Mouse (Mus musculus) frontal cortex, postnatal 36 days (tissue): ENCODE results near the gene Fut7.
A peak's percentile ranks its signal among the peaks of the same experiment; 100 is the strongest.
"Not testable (repeated sequence)": the region's sequence is repeated elsewhere in the genome, so short reads cannot be mapped to it uniquely, and the experiment has no call there.

ENCODE experiments used
- DNase-seq, 2 experiments: peaks; one replicate each; pipeline ENCODE4 v3.0.0; 2022; ENCODE audit warnings: low spot score in 2 of 2

The Fut7 gene

DNA sequence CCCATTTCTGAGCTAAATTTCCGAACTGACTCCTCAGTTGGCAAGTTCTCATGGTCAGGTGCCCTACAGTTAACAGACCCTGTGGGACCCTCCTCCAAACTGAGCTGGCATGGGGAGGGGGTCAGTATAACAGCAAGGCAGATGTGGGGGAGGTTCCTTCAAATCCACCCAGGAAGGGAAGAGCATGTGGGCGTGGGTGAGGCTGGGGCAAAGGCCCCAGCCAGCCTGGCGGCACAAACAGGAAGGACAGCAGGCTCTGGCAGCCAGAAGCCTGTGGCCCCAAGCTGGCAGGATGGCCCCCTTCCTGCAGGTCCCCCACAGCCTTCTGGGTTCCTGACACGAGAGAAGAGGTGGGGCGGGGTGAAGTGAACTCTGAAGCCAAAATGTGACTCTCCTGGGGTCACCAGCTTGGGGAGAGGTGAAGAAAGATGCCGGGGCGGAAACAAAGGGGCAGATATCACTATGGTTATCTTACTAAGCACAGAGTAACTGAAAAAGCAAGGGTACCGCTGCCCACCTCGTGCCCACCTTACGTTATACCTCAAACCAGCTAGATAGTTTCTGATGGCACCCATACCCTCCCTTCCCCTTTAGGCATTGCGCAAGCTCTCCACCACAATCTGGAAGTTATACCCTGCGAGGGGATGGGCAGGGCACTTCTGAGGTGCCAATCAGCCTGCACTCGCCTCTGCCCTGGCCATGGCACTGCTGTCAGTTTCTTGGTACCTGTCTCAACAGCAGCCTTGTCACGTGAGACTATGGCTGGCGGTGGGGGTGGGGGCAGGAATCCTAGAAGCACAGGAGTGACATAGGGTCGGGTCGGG, at the start of gene Fut7:
TSS of gene Fut7 (plus strand) at position 681 of the 824 bp plus-strand sequence.
- no peak for DNase-seq

DNA sequence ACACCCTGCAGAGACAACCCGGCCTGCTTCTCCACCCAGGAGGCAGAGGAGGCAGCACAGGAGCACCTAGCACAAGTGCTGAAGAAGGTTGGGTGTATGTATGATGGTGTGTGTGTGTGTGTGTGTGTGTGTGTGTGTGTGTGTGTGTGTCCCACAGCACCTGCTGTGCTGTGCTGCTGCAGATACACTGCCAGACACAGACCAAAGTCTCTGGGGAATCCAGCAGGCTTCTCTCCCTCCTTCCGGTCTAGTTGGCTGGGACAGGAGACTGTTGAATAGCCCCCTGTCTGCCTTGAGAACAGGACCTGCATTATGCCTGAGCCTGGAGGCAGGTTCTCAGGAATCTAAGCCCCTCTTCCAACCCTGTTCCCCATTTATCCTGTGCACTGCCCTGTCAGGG, 49.6 kb upstream of the Fut7 start:
- no peak for DNase-seq

DNA sequence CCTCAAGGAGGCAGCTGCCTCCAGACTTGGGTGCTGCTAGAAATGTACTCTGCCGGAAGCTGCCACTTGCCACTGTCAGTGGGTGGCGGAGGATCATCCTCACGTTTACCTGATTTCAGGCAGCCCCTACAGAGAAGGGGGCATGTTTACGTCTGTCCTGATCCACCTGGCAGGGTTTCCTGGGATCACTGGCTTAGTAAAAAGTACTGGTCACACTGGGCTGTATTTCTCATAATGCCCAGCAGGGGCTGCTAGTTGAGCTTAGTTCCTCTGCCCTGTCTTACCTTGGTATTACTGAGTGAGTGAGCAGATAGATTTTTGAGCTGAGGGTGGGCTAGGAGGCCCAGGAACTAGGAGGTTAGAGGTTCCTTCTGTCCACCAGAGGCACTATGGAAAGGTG, 46.5 kb upstream of the Fut7 start:
- peak in 1 of 2 experiments; percentile 71 for DNase-seq

DNA sequence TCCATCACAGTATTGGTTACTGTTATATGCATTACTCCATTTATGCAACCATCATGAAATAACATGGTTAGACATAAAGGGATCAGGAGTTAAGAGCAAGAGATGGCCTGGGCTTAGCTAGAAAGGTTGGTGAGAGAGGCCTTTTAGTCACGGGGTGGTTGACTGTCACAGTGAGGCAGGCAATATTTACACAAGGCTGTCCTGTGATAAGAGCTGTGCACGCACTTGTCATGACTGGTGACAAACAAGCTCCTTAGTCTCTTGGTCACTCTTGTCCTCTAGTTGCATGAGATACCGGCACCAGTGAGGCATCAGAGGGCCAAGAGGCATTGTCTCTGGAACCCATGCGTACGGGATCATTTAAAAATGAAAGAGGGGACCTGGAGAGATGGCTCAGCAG, 38.6 kb upstream of the Fut7 start:
- no peak for DNase-seq

- no peak for DNase-seq
These were observed 31.8 kb upstream of the Fut7 start for GRCm38 (mm10) chr2:25391266-25391665.

- DNase-seq, result peak in 1 of 2 experiments; percentile 43
These were observed 28.5 kb upstream of the Fut7 start for GRCm38 (mm10) chr2:25394281-25395221.

GRCm38 (mm10) chr2:25395721-25396596, 27.1 kb upstream of the Fut7 start, which contains the start of gene Entpd2:
Gene Entpd2, plus strand, starts transcription at chr2:25395874.
- DNase-seq, result no peak

DNA sequence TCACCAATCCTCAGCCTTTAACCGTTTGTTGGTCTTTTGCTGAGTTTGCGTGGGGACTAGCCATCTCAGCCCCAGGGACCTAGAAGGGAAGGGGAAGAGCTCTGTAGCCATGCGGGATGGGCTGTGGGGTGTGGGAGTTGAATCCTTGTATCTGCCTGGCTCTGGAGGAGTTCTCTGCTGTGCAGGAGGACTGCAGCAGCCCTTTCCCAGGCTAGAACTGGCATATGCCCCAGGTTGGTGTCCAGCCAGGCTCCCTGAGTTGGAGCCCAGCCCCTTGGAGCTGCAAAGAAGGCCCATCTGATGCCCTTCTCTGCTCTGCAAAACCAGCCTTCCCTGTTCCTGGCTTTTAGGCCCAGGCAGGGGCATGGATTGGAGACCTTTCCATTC, 26.5 kb upstream of the Fut7 start:
- DNase-seq, result no peak

- DNase-seq, result no peak
These were observed 26.1 kb upstream of the Fut7 start for GRCm38 (mm10) chr2:25397010-25397409.

DNA sequence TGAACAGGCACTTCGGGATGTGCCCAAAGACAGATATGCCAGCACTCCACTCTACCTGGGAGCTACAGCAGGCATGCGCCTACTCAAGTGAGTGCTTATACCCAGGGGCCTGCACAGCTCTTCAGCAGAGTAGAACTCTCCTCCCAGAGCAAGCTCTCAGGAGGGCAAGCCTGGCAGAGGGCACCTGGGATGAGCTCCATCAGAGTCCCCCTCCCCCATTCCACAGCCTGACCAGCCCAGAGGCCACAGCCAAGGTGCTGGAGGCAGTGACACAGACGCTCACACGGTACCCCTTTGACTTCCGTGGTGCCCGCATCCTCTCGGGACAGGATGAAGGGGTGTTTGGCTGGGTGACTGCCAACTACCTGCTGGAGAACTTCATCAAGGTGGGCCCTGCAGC, 25.0 kb upstream of the Fut7 start:
- DNase-seq, result no peak

- no peak for DNase-seq
These were observed 24.0 kb upstream of the Fut7 start, which contains the start of gene Npdc1 for GRCm38 (mm10) chr2:25399051-25399450. Gene Npdc1, plus strand, starts transcription at chr2:25399351.

DNA sequence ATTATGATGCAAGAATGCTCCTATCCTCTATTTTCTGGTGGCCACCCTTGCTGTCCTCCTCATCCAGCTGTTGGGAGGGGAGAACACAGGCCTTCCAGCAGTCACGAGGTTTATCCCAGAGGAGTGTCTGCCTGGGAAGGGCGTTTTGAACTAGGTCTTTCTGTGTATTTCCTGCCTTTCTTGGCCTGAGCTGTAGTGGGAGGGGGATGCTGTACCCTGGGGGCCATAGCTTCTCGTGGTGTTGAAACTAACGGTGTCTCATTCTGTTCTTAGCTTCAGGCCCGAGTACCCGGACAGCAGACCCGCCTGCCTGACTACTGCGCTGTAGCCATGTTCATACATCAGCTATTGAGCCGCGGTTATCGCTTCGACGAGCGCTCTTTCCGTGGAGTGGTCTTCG, 22.8 kb upstream of the Fut7 start:
- DNase-seq, result no peak

GRCm38 (mm10) chr2:25400764-25401163, 22.3 kb upstream of the Fut7 start:
- DNase-seq, result peak in 1 of 2 experiments; percentile 59

DNA sequence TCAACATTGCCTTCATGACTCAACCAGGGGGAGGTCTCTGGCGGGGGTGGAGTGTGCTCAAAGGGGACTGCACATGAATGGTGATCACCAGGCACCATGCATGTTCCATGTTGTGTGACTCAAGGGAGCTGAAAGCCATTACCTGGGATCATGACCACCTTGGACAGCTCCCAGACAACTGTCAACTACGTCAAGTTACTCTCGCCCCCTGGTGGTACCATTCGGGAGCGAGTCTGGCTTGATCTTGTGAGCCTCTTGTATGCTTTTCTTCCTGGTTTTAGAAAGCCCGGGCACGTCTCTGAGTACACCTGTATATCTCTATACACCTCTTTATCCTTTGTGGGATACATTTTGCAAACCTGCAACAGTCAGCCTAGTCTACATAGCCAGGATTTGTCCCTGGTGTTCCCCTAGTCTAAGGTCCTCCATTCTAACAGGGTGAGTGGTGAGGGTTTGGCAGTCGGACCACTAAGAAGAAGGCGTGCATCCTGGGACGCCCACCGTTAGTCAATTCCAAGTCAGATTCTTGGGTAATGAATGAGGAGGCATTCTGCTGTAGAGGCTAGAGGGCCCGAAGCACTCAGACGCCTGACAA, 20.6 kb upstream of the Fut7 start:
- peak; percentile 56 to 73 for DNase-seq

DNA sequence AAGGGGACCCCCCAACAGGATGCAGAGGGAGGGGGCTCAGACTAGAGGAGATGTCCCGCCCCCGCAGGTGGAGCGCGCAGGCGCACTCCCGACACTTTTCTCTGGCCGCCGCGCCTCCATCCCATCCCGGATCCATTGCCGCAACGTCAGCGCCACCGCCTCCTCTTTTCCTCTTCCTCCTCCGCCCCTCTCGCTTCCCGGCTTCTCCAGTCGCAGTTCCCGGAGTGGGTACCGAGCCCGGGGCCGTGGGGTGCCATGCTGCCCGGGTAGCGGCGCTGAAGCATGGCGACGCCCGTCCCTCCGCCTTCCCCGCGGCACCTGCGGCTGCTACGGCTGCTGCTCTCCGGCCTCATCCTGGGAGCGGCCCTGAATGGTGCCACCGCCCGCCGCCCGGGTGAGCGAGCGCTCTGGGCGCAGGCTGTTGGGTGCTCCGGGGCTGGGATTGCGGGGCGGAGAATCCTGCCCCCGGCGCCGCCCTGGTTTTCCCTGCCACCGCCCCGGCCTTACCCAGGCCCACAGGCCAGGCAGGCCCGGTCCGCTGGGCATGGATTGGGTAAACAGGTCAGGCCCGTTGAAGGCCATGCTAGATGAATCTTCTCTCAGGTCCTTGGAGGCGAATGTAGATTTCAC, 20.0 kb upstream of the Fut7 start:
- DNase-seq, result peak; percentile 91 to 94

- DNase-seq, result no peak
These were observed 19.1 kb upstream of the Fut7 start for GRCm38 (mm10) chr2:25403994-25404393.

DNA sequence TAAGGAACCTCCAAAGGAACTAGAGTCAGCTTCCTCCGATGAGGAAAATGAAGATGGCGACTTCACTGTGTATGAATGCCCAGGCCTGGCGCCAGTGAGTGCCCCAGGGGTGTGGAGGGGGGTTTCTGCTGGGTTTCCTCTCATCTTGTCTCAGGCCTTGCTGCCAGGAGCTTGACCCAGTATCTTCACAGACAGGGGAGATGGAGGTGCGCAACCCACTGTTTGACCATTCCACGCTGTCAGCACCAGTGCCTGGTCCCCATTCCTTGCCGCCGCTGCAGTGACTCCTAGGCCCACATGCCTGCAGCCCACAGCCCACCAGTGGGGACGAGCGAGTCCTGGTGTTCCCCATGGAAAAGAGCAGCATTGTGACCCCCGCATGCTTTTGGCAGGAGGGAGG, 14.2 kb upstream of the Fut7 start:
- DNase-seq, result no peak

DNA sequence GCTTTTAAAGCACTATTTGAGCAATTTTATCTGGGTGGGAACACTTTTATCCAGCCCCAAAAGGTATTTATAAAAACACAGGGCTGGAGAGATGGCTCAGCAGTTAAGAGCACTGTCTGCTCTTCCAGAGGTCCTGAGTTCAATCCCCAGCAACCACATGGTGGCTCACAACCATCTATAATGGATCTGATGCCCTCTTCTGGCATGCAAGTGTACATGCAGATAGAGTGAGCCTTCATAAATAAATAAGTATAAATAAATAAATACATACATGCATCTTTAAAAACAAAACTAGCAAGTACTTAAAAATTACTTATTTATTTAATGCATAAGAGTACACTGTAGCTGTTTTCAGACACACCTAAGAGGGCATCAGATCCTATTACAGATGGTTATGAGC, 9.6 kb upstream of the Fut7 start:
- not testable (repeated sequence) for DNase-seq

DNA sequence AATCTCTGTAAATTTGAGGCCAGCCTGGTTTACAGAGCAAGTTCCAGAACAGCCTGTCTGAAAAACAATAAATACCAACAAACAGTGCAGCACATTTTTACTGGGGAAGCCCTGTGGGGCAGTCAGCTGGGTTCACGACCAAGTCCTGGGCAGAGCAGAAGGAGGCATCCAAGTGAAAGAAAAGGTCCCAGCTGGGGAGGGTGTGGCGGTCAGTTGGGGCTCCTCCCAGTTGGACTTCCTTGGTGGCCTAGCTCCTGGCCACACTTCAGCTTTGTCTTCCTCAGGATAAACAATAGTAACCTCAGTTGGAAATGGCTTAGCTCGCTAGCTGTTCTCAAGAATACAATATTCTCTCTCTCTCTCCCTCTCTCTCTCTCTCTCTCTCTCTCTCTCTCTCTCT, 5.6 kb upstream of the Fut7 start:
- no peak for DNase-seq

- peak in 1 of 2 experiments; percentile 37 for DNase-seq
These were observed 1.2 kb upstream of the Fut7 start for GRCm38 (mm10) chr2:25421896-25422295.

- no peak for DNase-seq
These were observed 559 bp downstream of the Fut7 start for GRCm38 (mm10) chr2:25423626-25424025.
